ENCODE assay signal across 10 mouse cellular contexts in the genomic region with DNA sequence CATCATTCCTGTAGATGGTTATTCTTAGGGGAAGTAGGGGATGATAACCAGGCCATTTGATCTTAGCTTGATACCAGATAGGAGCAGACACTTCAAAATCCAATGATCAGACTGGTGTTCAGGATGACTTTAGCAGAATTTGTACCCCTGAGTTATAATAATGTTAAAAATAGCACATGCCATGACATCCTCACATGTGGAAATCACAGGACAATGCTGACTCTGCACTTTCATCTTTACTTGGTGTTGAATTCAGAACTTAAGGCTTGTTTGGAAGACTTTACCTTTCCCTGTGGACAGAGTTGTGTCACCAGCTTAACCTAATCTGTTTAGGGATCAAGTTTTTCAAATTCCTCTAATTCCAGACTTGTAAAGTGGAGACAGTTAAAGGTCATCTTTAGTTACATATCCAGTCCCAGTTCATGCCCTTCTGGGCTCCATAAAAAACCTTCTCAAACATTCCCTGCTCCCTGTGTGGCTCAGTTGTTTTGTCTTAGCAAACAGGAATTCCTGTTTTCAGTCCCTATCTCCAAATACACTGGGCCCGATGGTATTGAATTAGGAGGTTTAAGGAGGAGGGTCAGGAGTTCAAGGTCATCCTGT. TPM values are rescaled to one million over a fixed set of nuclear protein-coding genes. Genes with fewer than 3 reads are reported as not detected.
DNase-seq lines count a peak whose midpoint lies in the region; ATAC-seq and TF ChIP-seq lines count a peak whose summit lies in the region.
"Had no signal": no experiment of that assay in that cellular context is flagged by ENCODE, and none has a peak within 500 bp of the region (broad histone marks: within the 10 kb centered on the region; RNA-seq: fewer than 3 reads in every experiment).

No protein-coding gene starts in this region.

- 16% methylated on average over 1 of the region's 1 CpGs for WGBS in heart, embryonic 15.5 days
- 15% methylated on average over 1 of the region's 1 CpGs for WGBS in heart, embryonic 10.5 days
- 45% methylated on average over 1 of the region's 1 CpGs for WGBS in midbrain, embryonic 10.5 days
- WGBS in midbrain, embryonic 11.5 days, result 43% methylated on average over 1 of the region's 1 CpGs
- 79% methylated on average over 1 of the region's 1 CpGs for WGBS in hindbrain, postnatal 0 days

- H3K36me3 ChIP-seq in heart, embryonic 15.5 days, result no peaks in the 10 kb centered on the region
- H3K36me3 ChIP-seq in heart, embryonic 10.5 days, result peaks cover 6% of the 10 kb centered on the region; the same call in 1 of the 2 replicates
- peaks cover 6% of the 10 kb centered on the region for H3K36me3 ChIP-seq in midbrain, embryonic 10.5 days
- no peaks in the 10 kb centered on the region for H3K36me3 ChIP-seq in midbrain, embryonic 11.5 days (ENCODE audit: control insufficient read depth, insufficient read depth, low read length)
- H3K36me3 ChIP-seq in hindbrain, postnatal 0 days (ENCODE audit: insufficient read depth, low read length), result no peaks in the 10 kb centered on the region

- H3K4me2 ChIP-seq in heart, embryonic 15.5 days, result peak overlapping the region; percentile 86
- H3K4me2 ChIP-seq in midbrain, embryonic 11.5 days, result no peak overlapping the region
- peak overlapping the region; percentile 76 for H3K4me2 ChIP-seq in hindbrain, postnatal 0 days (ENCODE audit: low read depth, low read length)

- peaks cover 28% of the 10 kb centered on the region for H3K4me1 ChIP-seq in heart, embryonic 15.5 days (replicated peaks)
- peaks cover 28% of the 10 kb centered on the region for H3K4me1 ChIP-seq in heart, embryonic 10.5 days
- peaks cover 36% of the 10 kb centered on the region for H3K4me1 ChIP-seq in midbrain, embryonic 10.5 days
- peaks cover 20% of the 10 kb centered on the region for H3K4me1 ChIP-seq in midbrain, embryonic 11.5 days (ENCODE audit: control insufficient read depth, insufficient read depth, low read length)
- peaks cover 11% of the 10 kb centered on the region; the same call in 1 of the 2 replicates for H3K4me1 ChIP-seq in hindbrain, postnatal 0 days (ENCODE audit: insufficient read depth, low read length)

- no peak for ATAC-seq in heart, embryonic 15.5 days (replicated peaks; ENCODE audit: insufficient number of reproducible peaks, insufficient read depth, low FRiP score, low read depth)
- ATAC-seq in midbrain, embryonic 11.5 days (ENCODE audit: low FRiP score), result no peak
- no peak for ATAC-seq in hindbrain, postnatal 0 days

- H3K27ac ChIP-seq in heart, embryonic 15.5 days, result peak overlapping the region; percentile 98
- H3K27ac ChIP-seq in heart, embryonic 10.5 days, result no peak overlapping the region
- H3K27ac ChIP-seq in midbrain, embryonic 10.5 days (replicated peaks), result no peak overlapping the region
- H3K27ac ChIP-seq in midbrain, embryonic 11.5 days (ENCODE audit: low read depth, low read length), result no peak overlapping the region
- no peak overlapping the region for H3K27ac ChIP-seq in hindbrain, postnatal 0 days

- H3K9me3 ChIP-seq in heart, embryonic 15.5 days (replicated peaks), result no peaks in the 10 kb centered on the region
- no peaks in the 10 kb centered on the region for H3K9me3 ChIP-seq in heart, embryonic 10.5 days
- H3K9me3 ChIP-seq in midbrain, embryonic 10.5 days (replicated peaks), result no peaks in the 10 kb centered on the region
- no peaks in the 10 kb centered on the region for H3K9me3 ChIP-seq in midbrain, embryonic 11.5 days (ENCODE audit: control insufficient read depth, low read length)
- no peaks in the 10 kb centered on the region for H3K9me3 ChIP-seq in hindbrain, postnatal 0 days (ENCODE audit: low read length)

- H3K9ac ChIP-seq in heart, embryonic 15.5 days, result no peak overlapping the region
- H3K9ac ChIP-seq in midbrain, embryonic 11.5 days (ENCODE audit: low read length), result no peak overlapping the region
- no peak overlapping the region for H3K9ac ChIP-seq in hindbrain, postnatal 0 days (replicated peaks; ENCODE audit: low read length)

- no peak for DNase-seq in heart, embryonic 10.5 days (ENCODE audit: low spot score)
- DNase-seq in midbrain, embryonic 10.5 days (ENCODE audit: low spot score), result no peak
- no peak for DNase-seq in midbrain, embryonic 11.5 days (ENCODE audit: low spot score, missing footprints)
- no peak for DNase-seq in hindbrain, postnatal 0 days (ENCODE audit: low spot score)
- peak; percentile 52 for DNase-seq in yolk sac, embryonic 10.5 days (ENCODE audit: low spot score)
- no peak for DNase-seq in Muller cell, postnatal 12 days (ENCODE audit: inconsistent ontology term)
- DNase-seq: cerebellum, postnatal 25 days; right cerebral cortex, postnatal 4 days; thymus, adult 18-20 months had no signal

- no peak for TF ChIP-seq CTCF in hindbrain, postnatal 0 days (IDR thresholded peaks at IDR 0.05; ENCODE audit: low read depth)

- H3K4me3 ChIP-seq in heart, embryonic 15.5 days, result no peak overlapping the region
- H3K4me3 ChIP-seq in heart, embryonic 10.5 days, result no peak overlapping the region
- H3K4me3 ChIP-seq in midbrain, embryonic 10.5 days, result peak overlapping the region; percentile 79; the same call in 1 of the 2 replicates
- H3K4me3 ChIP-seq in midbrain, embryonic 11.5 days (ENCODE audit: low read depth, low read length), result no peak overlapping the region
- H3K4me3 ChIP-seq in hindbrain, postnatal 0 days (ENCODE audit: low read length), result peak overlapping the region; percentile 49

- H3K27me3 ChIP-seq in heart, embryonic 15.5 days, result no peaks in the 10 kb centered on the region
- no peaks in the 10 kb centered on the region for H3K27me3 ChIP-seq in heart, embryonic 10.5 days (ENCODE audit: insufficient read depth, poor library complexity, severe bottlenecking)
- no peaks in the 10 kb centered on the region for H3K27me3 ChIP-seq in midbrain, embryonic 10.5 days (ENCODE audit: low read depth, poor library complexity, severe bottlenecking)
- H3K27me3 ChIP-seq in midbrain, embryonic 11.5 days (ENCODE audit: control insufficient read depth, insufficient read depth, low read length), result no peaks in the 10 kb centered on the region
- H3K27me3 ChIP-seq in hindbrain, postnatal 0 days (ENCODE audit: insufficient read depth, low read length), result no peaks in the 10 kb centered on the region

RNA-seq across cellular contexts. Expression of gene Jarid2, which starts 5.9 kb away (rescaled TPM):
- polyA plus RNA-seq in heart, embryonic 15.5 days (2015; fragmentation: Nextera tagmentation; extraction: Ambion mirVana), result 19.0 and 21.6 TPM in 2 replicates
- 37.0 and 39.8 TPM in 2 replicates for polyA plus RNA-seq in heart, embryonic 10.5 days (2016; fragmentation: Nextera tagmentation; extraction: Ambion mirVana)
- polyA plus RNA-seq in midbrain, embryonic 10.5 days (2016; fragmentation: Nextera tagmentation; extraction: Ambion mirVana), result 63.8 and 73.3 TPM in 2 replicates
- 37.4 and 42.5 TPM in 2 replicates for polyA plus RNA-seq in midbrain, embryonic 11.5 days (2014; fragmentation: Nextera tagmentation; extraction: Ambion mirVana)
- 20.3 and 21.6 TPM in 2 replicates for total RNA-seq in hindbrain, postnatal 0 days (2014; rRNA removed)
- 19.3 and 19.8 TPM in 2 replicates for polyA plus RNA-seq in hindbrain, postnatal 0 days (2015; fragmentation: Nextera tagmentation; extraction: Ambion mirVana)

Comparison
In these comparisons a context has a peak if more than half of its experiments do, and no peak if none do; other contexts are left out.
1. H3K4me3 ChIP-seq: peak in midbrain, embryonic 10.5 days (single experiment) and hindbrain, postnatal 0 days (single experiment); none in heart, embryonic 15.5 days (single experiment), heart, embryonic 10.5 days (single experiment) and midbrain, embryonic 11.5 days (single experiment).